Mouse (Mus musculus): ENCODE measurements at regions not wholly inside any gene's neighbourhood (a gene's known extent, or its start where the extent isn't known, plus 50 kb on each side); places are given as distances from the start of the nearest gene placed in this dataset.
A peak's percentile ranks its signal among the peaks of the same experiment; 100 is the strongest.

- Histone ChIP-seq H3ac (ENCODE audit: control insufficient read depth, insufficient read length, low read depth) (no peak overlapping the region), H3K27me3 (ENCODE audit: control insufficient read depth, insufficient read depth, insufficient read length) (no peaks in the 10 kb centered on the region)
- TF ChIP-seq MYOD1 (IDR thresholded peaks at IDR 0.05; ENCODE audit: control insufficient read depth, insufficient read length, low read depth), result peak; percentile 70
- TF ChIP-seq USF1 (IDR thresholded peaks at IDR 0.05; ENCODE audit: low read depth), result no peak
- TF ChIP-seq MAX (IDR thresholded peaks at IDR 0.05), result no peak
These were observed 155.6 kb upstream of the Itga4 start for GRCm38 (mm10) chr2:79099601-79100000.

GRCm38 (mm10) chr2:79111673-79112072, 143.6 kb upstream of the Itga4 start:
- Histone ChIP-seq H3K79me3 (ENCODE audit: low read depth) (no peaks in the 10 kb centered on the region), H3K27me3 (ENCODE audit: control insufficient read depth, insufficient read depth, insufficient read length) (no peaks in the 10 kb centered on the region), H3ac (ENCODE audit: control insufficient read depth, insufficient read length, low read depth) (no peak overlapping the region), H3K4me3 (ENCODE audit: insufficient read depth, poor library complexity, severe bottlenecking) (no peak overlapping the region), H3K36me3 (ENCODE audit: control insufficient read depth, insufficient read depth) (no peaks in the 10 kb centered on the region), H3K79me2 (ENCODE audit: control insufficient read depth, insufficient read depth) (no peaks in the 10 kb centered on the region)
- TF ChIP-seq USF1 (IDR thresholded peaks at IDR 0.05; ENCODE audit: low read depth), result no peak
- TF ChIP-seq MYOD1 (IDR thresholded peaks at IDR 0.05; ENCODE audit: control insufficient read depth, insufficient read length, low read depth), result no peak
- no peak for TF ChIP-seq MAX (IDR thresholded peaks at IDR 0.05)
- TF ChIP-seq CTCF (IDR thresholded peaks at IDR 0.05; ENCODE audit: control insufficient read depth, insufficient read depth, insufficient read length), result no peak
- no peak for TF ChIP-seq FOSL1 (IDR thresholded peaks at IDR 0.05; ENCODE audit: insufficient read depth, low read length, poor library complexity, severe bottlenecking)
- TF ChIP-seq CEBPB (IDR thresholded peaks at IDR 0.05; ENCODE audit: low read depth), result no peak
- no peak for TF ChIP-seq MYOG (IDR thresholded peaks at IDR 0.05; ENCODE audit: control insufficient read depth, extremely low read depth, insufficient read length)

More at GRCm38 (mm10) chr2:79099601-79100000, 155.6 kb upstream of the Itga4 start:
- no peaks in the 10 kb centered on the region for H3K79me2 ChIP-seq (ENCODE audit: control insufficient read depth, insufficient read depth)
- no peak overlapping the region for H3K4me3 ChIP-seq (ENCODE audit: insufficient read depth, poor library complexity, severe bottlenecking)
- H3K79me3 ChIP-seq (ENCODE audit: low read depth), result no peaks in the 10 kb centered on the region
- H3K36me3 ChIP-seq (ENCODE audit: control insufficient read depth, insufficient read depth), result no peaks in the 10 kb centered on the region

- Histone ChIP-seq H3K79me3 (ENCODE audit: low read depth) (no peaks in the 10 kb centered on the region), H3K36me3 (ENCODE audit: control insufficient read depth, insufficient read depth) (no peaks in the 10 kb centered on the region), H3K79me2 (ENCODE audit: control insufficient read depth, insufficient read depth) (no peaks in the 10 kb centered on the region), H3ac (ENCODE audit: control insufficient read depth, insufficient read length, low read depth) (no peak overlapping the region), H3K27me3 (ENCODE audit: control insufficient read depth, insufficient read depth, insufficient read length) (no peaks in the 10 kb centered on the region), H3K4me3 (ENCODE audit: insufficient read depth, poor library complexity, severe bottlenecking) (no peak overlapping the region)
- TF ChIP-seq CEBPB (IDR thresholded peaks at IDR 0.05; ENCODE audit: low read depth), result no peak
- TF ChIP-seq MAX (IDR thresholded peaks at IDR 0.05), result no peak
- no peak for TF ChIP-seq MYOG (IDR thresholded peaks at IDR 0.05; ENCODE audit: control insufficient read depth, extremely low read depth, insufficient read length)
- TF ChIP-seq CTCF (IDR thresholded peaks at IDR 0.05; ENCODE audit: control insufficient read depth, insufficient read depth, insufficient read length), result no peak
- no peak for TF ChIP-seq USF1 (IDR thresholded peaks at IDR 0.05; ENCODE audit: low read depth)
- TF ChIP-seq FOSL1 (IDR thresholded peaks at IDR 0.05; ENCODE audit: insufficient read depth, low read length, poor library complexity, severe bottlenecking), result no peak
- TF ChIP-seq MYOD1 (IDR thresholded peaks at IDR 0.05; ENCODE audit: control insufficient read depth, insufficient read length, low read depth), result no peak
These were observed 143.2 kb upstream of the Itga4 start for GRCm38 (mm10) chr2:79112076-79112475.

GRCm38 (mm10) chr2:79120610-79121345, 134.4 kb upstream of the Itga4 start:
- Histone ChIP-seq H3K79me2 (ENCODE audit: control insufficient read depth, insufficient read depth) (no peaks in the 10 kb centered on the region), H3K36me3 (ENCODE audit: control insufficient read depth, insufficient read depth) (no peaks in the 10 kb centered on the region), H3K79me3 (ENCODE audit: low read depth) (no peaks in the 10 kb centered on the region), H3K27me3 (ENCODE audit: control insufficient read depth, insufficient read depth, insufficient read length) (no peaks in the 10 kb centered on the region), H3ac (ENCODE audit: control insufficient read depth, insufficient read length, low read depth) (no peak overlapping the region), H3K4me3 (ENCODE audit: insufficient read depth, poor library complexity, severe bottlenecking) (no peak overlapping the region)
- TF ChIP-seq FOSL1 (IDR thresholded peaks at IDR 0.05; ENCODE audit: insufficient read depth, low read length, poor library complexity, severe bottlenecking) (no peak), MYOD1 (IDR thresholded peaks at IDR 0.05; ENCODE audit: control insufficient read depth, insufficient read length, low read depth) (no peak), MAX (IDR thresholded peaks at IDR 0.05) (no peak), CEBPB (IDR thresholded peaks at IDR 0.05; ENCODE audit: low read depth) (no peak), CTCF (IDR thresholded peaks at IDR 0.05; ENCODE audit: control insufficient read depth, insufficient read depth, insufficient read length) (no peak), USF1 (IDR thresholded peaks at IDR 0.05; ENCODE audit: low read depth) (no peak), MYOG (IDR thresholded peaks at IDR 0.05; ENCODE audit: control insufficient read depth, extremely low read depth, insufficient read length) (no peak)

GRCm38 (mm10) chr2:79122530-79122929, 132.7 kb upstream of the Itga4 start:
- Histone ChIP-seq H3K4me3 (ENCODE audit: insufficient read depth, poor library complexity, severe bottlenecking) (no peak overlapping the region), H3K79me2 (ENCODE audit: control insufficient read depth, insufficient read depth) (no peaks in the 10 kb centered on the region), H3K79me3 (ENCODE audit: low read depth) (no peaks in the 10 kb centered on the region), H3K27me3 (ENCODE audit: control insufficient read depth, insufficient read depth, insufficient read length) (no peaks in the 10 kb centered on the region), H3K36me3 (ENCODE audit: control insufficient read depth, insufficient read depth) (no peaks in the 10 kb centered on the region), H3ac (ENCODE audit: control insufficient read depth, insufficient read length, low read depth) (no peak overlapping the region)
- TF ChIP-seq FOSL1 (IDR thresholded peaks at IDR 0.05; ENCODE audit: insufficient read depth, low read length, poor library complexity, severe bottlenecking), result no peak
- TF ChIP-seq MAX (IDR thresholded peaks at IDR 0.05), result no peak
- TF ChIP-seq CEBPB (IDR thresholded peaks at IDR 0.05; ENCODE audit: low read depth), result no peak
- TF ChIP-seq USF1 (IDR thresholded peaks at IDR 0.05; ENCODE audit: low read depth), result no peak
- no peak for TF ChIP-seq CTCF (IDR thresholded peaks at IDR 0.05; ENCODE audit: control insufficient read depth, insufficient read depth, insufficient read length)
- no peak for TF ChIP-seq MYOD1 (IDR thresholded peaks at IDR 0.05; ENCODE audit: control insufficient read depth, insufficient read length, low read depth)
- no peak for TF ChIP-seq MYOG (IDR thresholded peaks at IDR 0.05; ENCODE audit: control insufficient read depth, extremely low read depth, insufficient read length)

All from C2C12 (cell line).